Mouse (Mus musculus): ENCODE results near the gene Elp4. TPM values are rescaled to one million over a fixed set of nuclear protein-coding genes. Genes with fewer than 3 reads are reported as not detected.

The Elp4 gene
- total RNA-seq, 1 experiment from 2014 or later, result 18.2 TPM

DNA sequence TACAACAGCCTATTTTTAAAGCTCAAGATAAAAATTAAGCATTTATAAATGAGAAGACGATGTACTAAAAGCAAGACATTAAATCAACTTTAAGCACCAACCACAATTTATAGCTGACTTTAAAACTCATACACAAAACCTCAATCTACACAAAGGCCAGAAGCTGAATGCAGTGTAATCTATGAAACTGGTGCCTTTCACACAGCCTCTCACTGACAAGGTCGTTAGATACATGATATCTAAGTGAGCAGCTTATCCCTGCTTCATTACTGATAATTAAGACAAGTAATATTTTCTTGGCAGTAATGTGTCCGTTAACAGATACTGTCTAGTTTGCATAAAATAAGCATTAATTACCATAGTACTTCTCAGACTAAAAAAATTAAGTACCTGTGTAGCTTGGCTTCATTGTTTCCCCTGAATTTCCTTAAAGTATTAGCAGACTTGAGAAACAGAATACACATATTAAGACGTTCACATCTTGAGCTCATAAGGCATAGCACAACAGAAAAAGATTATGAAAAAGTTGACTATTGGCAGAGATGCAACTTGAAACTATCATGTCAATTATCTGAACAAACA lies 134.5 kb downstream of the Elp4 start:
- ATAC-seq (ENCODE audit: extremely low read depth, insufficient number of reproducible peaks, low FRiP score, poor library complexity, severe bottlenecking), result no peak

DNA sequence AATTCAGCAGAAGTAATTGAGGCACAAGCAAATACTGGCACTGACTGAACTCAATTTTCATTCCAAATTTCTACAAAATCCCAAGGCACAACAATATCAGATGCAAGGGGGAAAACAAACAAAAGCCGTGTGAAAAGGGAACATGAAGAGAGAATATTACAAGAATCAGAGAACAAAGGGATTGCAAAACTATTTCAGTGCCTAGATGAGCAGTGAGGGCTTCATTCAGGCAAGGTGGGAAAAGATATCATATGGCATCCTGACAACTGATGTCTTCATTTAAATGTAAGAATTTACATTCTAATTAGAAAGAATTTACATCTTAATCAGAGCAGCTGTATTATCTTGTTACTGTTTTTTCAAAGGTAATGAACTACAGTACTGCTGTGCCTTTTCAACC lies 150.9 kb downstream of the Elp4 start:
- ATAC-seq (ENCODE audit: extremely low read depth, insufficient number of reproducible peaks, low FRiP score, poor library complexity, severe bottlenecking), result no peak

DNA sequence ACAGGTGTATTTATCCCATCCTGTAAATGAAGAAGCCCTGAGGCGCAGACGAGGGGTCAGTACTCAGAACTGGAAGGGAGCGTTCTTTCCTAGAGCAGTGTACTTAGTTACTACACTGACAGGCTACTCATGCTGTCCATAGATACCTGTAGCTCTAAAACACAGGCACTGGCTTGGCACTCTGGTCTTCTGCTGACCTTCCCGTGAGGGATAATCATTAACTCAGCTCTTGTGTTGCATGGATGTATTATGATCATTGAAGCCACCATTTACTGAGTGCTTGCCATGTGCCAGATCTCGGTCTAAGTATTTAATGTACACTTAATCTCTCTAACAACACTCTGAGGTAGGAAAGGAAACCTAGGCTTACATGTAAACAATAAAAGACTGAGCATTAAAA lies 155.3 kb downstream of the Elp4 start:
- ATAC-seq (ENCODE audit: extremely low read depth, insufficient number of reproducible peaks, low FRiP score, poor library complexity, severe bottlenecking), result no peak

DNA sequence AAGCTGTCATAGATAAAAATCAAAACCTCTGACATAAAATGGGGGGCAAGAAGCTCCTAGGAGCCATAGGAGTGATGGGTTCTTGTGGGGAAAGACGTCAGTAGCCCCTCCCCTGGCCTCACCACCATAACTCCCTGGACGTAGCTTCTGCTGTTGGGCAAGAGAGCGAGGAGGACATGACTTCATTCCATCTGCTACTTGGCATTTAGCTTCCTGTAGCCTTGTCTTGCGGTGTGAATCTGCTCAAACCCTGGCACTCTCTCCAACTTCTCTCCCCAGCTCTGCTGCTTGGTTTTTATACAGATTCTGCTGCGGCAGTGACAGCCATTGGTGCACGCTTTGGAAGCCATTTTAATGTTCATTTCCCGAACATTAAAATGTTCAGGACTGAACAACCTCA lies 157.5 kb downstream of the Elp4 start:
- no peak for ATAC-seq (ENCODE audit: extremely low read depth, insufficient number of reproducible peaks, low FRiP score, poor library complexity, severe bottlenecking)

DNA sequence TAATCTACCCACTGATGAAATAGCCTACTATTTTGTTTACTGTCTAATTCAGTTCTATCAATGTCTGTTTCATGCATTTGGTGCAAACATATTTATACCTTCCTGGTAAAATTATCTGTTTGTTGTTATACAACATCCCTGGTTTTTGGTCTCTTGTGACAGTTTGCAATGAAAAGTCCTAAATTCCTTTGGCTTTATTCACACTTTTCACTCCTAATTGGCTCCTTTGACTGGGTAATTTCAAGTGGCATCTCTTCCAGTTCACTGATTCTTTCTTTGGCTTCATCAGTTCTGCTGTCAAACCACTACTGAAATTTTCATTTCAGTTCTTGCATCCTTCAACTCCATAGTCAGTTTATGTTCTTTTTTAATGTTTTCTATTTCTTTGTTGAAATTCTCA lies 168.2 kb downstream of the Elp4 start:
- no peak for ATAC-seq (ENCODE audit: extremely low read depth, insufficient number of reproducible peaks, low FRiP score, poor library complexity, severe bottlenecking)

DNA sequence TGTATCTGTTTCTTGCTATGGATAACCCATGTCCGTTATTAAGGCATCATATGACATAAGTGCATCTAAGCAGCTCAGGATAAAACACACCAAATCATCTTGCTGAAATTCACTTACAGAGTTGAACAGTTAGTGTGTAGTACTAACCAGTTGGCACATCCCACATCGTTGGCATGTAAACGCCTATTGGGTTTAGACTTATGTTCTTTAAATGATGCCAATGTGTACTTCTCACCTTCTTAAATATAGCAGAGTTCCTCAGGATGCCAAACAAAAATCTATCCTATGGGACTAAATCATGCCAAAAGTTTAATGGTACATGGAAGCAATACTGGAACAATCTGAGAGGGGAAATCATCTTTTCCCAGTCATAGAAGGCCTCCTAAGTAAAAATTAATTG lies 173.7 kb downstream of the Elp4 start:
- no peak for ATAC-seq (ENCODE audit: extremely low read depth, insufficient number of reproducible peaks, low FRiP score, poor library complexity, severe bottlenecking)

DNA sequence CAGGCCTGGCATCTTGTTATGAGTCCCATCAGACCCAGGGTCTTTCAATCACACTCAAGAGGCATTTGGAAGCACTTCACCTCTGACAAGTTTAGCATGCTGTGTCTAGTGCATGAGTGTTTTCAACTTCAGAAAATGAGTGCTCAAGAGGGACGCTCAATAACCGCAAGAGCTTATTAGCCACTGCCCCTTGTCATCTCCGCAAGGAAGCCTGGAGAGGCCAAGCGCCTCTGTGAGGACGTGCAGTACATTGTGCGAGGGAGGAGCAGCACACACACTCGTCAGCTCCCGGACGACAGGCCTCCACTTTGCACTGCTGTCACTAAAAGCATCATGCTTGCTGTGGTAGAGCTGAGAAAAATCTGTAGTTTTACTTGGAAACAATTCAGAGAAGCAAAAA lies 177.7 kb downstream of the Elp4 start:
- ATAC-seq (ENCODE audit: extremely low read depth, insufficient number of reproducible peaks, low FRiP score, poor library complexity, severe bottlenecking), result no peak

DNA sequence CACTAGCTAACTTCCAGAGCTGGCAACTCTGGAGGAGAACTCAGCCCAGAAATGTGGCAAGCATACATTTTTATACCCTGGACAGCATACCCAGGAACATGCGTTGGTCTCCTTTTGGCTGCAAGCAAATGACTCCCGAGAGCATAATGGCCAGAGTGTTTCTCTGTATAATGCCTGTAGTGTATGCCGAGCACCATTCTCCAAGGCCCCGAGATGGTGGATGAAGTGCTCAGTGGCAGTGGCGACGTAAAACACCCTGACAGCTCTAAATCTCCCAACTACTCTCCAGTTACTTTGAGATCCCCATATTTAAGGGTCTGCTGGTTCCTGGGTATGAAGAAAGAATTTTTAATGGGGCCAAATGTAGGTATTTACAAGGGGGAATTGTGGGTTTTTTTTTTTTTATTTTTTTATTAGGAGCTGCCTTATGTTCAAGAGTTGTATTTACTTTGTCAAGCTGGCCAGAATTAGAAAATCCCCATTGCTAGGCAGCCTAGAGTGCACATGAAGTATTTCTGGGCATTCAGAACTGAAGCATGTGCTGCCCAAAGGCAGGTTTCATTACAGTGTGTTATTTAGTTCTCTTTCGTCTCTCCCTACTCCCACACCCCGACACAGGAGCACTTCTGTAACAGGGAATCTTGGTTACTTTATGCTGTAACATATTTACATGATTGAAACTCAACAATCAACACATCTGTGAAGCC lies 188.8 kb downstream of the Elp4 start:
- ATAC-seq (ENCODE audit: extremely low read depth, insufficient number of reproducible peaks, low FRiP score, poor library complexity, severe bottlenecking), result no peak

DNA sequence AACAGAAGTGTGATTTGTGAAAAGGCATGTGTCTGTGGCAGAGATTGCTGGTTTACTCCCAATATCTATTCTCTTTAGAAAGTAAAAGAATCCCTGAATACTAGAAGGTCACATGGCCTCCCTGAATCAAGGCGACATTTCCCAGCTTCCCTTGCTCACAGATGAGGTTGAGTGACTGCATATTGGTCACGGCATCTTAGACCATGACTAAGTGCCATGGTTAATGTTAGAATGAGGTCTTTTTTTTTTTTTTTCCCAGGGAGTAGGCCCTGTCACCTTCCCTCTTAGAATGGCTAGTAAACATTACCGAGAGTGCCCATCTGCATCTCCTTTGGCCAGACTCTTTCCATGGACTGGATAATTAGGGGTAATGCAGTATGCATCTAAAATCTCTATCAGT lies 193.9 kb downstream of the Elp4 start:
- ATAC-seq (ENCODE audit: extremely low read depth, insufficient number of reproducible peaks, low FRiP score, poor library complexity, severe bottlenecking), result no peak

DNA sequence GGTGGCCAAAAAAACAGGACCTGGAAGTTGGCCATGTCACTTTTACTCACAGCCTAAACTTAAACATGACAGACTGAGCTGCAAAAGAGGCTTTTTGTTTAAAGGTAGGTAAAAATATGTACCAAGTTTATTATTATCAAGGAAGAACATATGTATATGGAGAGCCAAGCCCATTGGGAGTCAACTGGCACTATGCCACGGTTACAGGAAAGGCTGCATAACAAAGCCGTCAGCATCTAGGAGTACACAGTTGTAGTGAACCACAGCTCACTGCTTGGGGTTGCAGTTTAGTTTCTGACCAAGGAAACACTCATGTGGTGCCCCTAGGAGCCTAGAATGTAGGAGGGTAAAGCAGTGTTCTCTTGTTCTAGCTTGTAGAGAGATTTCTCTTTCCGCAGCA lies 195.2 kb downstream of the Elp4 start:
- ATAC-seq (ENCODE audit: extremely low read depth, insufficient number of reproducible peaks, low FRiP score, poor library complexity, severe bottlenecking), result no peak

DNA sequence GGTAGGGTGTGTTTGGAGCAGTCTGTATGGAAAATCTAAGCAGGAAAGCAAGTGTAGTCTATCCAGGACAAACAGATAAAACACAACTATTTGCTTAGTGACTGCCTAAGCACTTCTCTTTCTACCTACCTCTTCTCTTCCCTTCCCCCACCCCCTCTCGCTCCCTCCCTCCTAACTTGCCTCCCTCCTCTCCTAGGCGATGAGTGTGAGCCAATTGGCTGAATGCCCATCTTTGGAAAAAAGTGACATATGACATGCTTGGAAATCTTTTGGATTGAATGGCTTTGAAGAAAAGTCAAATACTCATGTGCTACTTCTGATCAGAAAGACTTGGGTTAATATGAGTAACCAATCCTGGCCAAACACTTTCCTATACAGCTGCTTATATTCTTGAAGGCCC lies 199.0 kb downstream of the Elp4 start:
- no peak for ATAC-seq (ENCODE audit: extremely low read depth, insufficient number of reproducible peaks, low FRiP score, poor library complexity, severe bottlenecking)

DNA sequence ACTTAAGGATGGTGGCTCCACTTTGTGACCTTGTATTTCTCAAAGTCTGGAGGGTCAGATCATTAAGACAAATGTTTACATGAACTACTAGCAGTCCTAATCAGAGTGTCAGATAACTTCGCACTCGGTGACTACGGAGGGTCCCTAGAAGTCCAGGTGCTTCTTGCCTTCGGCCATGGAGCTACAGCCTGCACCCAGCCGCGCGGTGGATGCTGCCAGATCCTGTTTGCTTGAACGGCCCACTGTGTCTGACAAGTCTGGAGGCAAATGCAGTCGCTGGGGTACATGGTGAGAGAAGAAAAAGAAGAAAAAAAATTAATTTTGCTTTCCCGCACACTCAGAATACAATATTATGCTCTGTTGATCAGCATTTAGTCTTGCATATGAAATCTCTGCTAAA lies 201.8 kb downstream of the Elp4 start:
- ATAC-seq (ENCODE audit: extremely low read depth, insufficient number of reproducible peaks, low FRiP score, poor library complexity, severe bottlenecking), result no peak

DNA sequence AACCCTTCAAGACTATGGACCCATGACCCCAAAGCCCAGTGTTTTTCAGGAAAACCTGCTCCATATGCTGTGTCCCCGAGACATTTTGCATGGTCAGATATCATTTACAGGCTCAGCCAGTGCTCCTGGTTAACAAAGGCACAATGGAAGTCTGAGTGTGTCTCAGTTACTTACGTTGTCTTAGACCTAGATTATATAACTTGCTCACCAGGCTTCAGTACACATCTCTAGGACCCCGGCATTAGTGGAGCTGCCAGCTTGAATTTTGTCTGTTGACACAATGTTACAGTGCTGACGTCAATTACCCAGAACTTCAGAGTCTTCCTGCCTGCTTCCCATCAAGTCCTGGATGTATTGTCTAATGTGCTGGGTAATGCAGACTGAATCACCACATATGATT lies 202.6 kb downstream of the Elp4 start:
- no peak for ATAC-seq (ENCODE audit: extremely low read depth, insufficient number of reproducible peaks, low FRiP score, poor library complexity, severe bottlenecking)

DNA sequence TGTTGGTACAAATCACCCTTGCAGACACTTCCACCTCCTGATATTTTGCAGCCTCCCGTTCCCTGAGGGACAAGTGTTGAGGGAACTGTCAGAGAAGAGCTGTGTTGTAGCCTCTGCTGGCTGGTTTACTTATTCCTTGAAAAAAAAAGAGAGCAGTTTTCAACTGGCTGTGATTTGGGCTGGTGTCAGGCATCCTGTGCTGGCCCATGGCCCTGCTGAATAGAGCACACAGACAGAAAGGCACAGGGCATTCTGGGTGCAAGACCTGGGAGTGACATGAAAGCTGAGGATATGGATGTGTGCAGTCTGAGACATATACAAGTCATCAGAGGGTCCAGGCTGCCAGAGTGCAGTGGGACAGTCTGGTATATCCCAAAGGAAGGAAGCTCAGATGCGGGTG lies 205.7 kb downstream of the Elp4 start:
- ATAC-seq (ENCODE audit: extremely low read depth, insufficient number of reproducible peaks, low FRiP score, poor library complexity, severe bottlenecking), result no peak

DNA sequence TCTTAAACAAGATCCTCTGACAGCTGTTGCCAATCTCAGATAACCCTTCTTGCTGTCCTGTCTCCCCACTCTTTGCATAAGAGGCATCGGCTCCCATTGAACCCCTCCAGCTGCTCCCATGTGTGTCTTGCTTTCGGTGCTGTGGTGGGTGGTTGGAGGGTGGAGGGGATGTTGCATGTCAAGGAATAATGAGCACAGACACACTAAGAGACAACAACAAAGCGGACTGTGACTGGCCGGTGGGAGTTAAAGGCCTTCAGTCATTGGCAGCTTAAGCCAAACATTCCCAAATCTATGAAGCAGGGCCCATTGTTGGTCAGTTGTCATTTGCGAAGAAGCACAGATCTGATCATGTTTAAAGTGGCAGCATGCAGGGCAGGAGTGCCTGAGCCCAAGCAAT lies 206.6 kb downstream of the Elp4 start:
- no peak for ATAC-seq (ENCODE audit: extremely low read depth, insufficient number of reproducible peaks, low FRiP score, poor library complexity, severe bottlenecking)

DNA sequence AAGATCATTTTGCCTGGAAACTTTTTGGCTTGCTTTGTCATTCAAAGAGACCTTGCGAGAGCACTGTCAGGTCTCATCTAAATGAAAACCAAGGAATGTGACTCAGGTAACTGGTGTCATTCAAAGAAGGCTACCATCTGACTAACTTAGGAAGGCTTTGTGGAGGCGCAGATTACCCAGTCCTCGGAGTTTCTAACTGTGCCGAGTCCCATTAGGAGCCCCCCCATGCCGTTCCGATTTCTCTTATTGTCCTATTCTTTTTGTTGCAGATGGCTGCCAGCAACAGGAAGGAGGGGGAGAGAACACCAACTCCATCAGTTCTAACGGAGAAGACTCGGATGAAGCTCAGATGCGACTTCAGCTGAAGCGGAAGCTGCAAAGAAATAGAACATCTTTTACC lies 213.1 kb downstream of the Elp4 start:
- ATAC-seq (ENCODE audit: extremely low read depth, insufficient number of reproducible peaks, low FRiP score, poor library complexity, severe bottlenecking), result no peak

DNA sequence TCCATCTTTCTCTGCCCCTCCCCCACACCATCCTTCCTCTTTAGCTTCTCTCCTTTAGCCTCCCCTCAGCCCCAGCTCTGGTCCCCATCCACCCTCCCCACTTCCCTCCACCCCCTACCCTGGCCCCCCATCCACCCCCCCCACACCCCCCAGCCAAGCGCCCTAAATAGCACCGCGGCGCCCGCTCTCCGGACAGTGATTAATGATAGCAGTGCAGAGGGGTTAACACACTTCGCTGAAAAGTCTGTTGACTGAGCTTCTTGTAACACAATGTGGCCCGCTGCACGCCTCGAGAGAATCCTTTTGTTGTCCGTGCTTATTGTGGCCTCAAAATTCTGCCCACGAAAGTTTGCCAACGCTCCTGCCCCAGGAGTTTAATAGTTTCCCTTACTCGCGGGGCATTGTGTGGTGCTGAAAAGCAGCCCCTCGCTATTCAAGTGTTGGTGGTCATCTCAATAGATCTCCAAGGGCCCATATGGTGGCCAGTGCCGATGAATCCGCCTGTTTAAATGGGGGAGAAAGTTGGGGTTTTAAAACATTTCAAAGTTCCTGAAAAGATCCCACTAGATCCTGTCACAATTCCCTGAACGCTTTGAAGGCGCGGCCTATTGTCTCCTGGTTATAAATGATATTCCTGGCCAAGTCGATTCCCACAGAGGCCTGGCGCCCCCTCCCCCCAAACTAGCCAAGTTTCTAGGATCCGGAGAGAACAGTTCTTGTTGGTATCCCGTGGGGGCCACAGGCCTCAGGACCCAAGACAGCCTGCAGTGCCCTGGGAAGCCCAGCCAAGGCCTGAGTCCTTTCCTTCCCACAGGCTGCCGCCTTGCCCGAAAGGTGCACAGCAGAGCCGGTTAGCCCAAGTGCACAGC lies 214.4 kb downstream of the Elp4 start:
- no peak for ATAC-seq (ENCODE audit: extremely low read depth, insufficient number of reproducible peaks, low FRiP score, poor library complexity, severe bottlenecking)

DNA sequence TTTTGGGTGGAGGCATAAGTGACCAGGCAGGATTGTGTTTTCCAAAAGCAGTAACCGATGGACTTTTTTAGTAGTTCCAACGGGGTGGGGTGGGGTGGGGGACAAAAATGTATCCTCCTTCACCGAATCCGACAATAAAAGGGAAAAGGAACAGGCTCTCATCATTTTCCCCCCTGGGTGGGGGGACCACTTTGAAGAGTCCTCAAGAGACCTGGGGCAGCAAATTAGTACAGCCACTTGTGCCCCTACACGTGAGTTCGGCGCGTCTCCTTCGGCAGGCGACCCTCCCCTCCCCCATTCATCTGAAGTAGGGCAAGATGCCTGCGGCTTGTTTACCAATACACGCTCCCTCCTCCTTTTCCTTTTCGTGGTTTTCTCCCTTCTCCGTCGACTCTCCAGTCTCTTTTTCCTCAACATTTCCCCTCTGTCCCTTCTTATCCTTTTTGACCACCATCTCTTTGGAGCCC lies 215.0 kb downstream of the Elp4 start:
- ATAC-seq (ENCODE audit: extremely low read depth, insufficient number of reproducible peaks, low FRiP score, poor library complexity, severe bottlenecking), result no peak

DNA sequence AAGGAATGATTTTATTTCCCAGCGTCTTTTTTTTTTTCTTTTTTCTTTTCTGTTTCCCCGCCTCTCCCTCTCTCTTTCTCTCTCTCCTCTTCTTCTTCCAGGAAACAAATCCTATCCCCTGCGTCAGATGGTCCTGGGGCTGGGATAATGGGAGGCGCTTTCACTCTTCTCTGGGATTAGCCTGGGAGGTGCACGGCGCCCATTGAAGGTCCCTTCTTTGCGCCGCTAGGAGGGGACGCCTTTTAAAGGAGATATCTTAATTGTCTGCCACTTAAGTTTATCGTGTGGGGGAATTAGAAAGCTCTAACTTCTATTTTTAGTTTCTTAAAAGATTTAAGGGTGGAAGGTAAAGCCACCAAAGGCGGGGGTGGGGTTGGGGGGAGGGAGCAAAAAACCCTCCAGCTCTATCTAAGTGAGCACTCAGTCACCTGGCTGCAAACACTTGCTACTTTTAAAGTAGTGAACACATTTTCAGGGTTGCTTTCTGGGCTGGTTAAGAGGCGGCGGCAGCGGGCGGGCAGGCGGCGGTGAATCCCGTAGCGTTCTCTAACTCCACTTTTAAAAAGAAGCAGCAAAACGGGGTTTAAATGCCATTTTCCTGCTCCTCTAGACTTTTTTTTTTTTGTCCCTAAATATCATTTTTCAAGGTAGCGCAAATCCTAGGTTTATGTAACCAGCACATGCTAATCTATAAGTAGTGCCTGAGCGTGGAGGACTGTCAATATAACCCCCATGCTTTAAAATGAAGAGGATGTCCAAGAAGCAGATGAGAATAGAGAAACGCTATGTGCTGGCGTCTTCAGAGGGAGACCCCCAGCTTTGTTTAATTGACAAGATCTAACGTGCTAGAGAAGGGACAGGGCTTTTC lies 215.7 kb downstream of the Elp4 start:
- no peak for ATAC-seq (ENCODE audit: extremely low read depth, insufficient number of reproducible peaks, low FRiP score, poor library complexity, severe bottlenecking)

Data from neutrophil, adult 5-6 weeks (primary cell).